Mouse (Mus musculus) ES-E14 (cell line): ENCODE data around the gene Aanat. TPM values are rescaled to one million over a fixed set of nuclear protein-coding genes. Genes with fewer than 3 reads are reported as not detected.

Experiments used
- DNase-seq: peaks from one replicate; pipeline ENCODE4 v3.0.0-alpha.2; 2013; ENCODE audit warnings: low read depth, low spot score
- H3K27ac ChIP-seq: 2 replicates; pipeline ENCODE4 v1.5.1; 2012; ENCODE audit warnings: low read depth, mild to moderate bottlenecking, low read length, moderate library complexity, mixed read lengths; ENCODE audit not compliant: poor library complexity, insufficient read depth, severe bottlenecking
- H3K36me3 ChIP-seq: 2 replicates; pipeline ENCODE4 v1.6.1; 2012; ENCODE audit warnings: mild to moderate bottlenecking, low read length, moderate library complexity, mixed read lengths; ENCODE audit not compliant: control insufficient read depth, poor library complexity, insufficient read depth, severe bottlenecking
- H3K4me1 ChIP-seq, 2 experiments: fragments of 150-350 bp in 1 of 2; sonication (generic) in 1 of 2; 2 replicates each; pipeline ENCODE4 v1.6.1; 2012; ENCODE audit warnings: low read length in 2 of 2, mild to moderate bottlenecking in 1 of 2, mixed read lengths in 1 of 2; ENCODE audit not compliant: control insufficient read depth in 2 of 2, insufficient read depth in 2 of 2, poor library complexity in 1 of 2
- H3K4me3 ChIP-seq, 2 experiments: fragments of 150-350 bp in 1 of 2; sonication (generic) in 1 of 2; 2 replicates each; pipeline ENCODE4 v1.5.1; 2012; ENCODE audit warnings: low read length in 2 of 2, low read depth in 1 of 2, mild to moderate bottlenecking in 1 of 2, mixed read lengths in 1 of 2; ENCODE audit not compliant: insufficient read depth in 1 of 2, poor library complexity in 1 of 2, severe bottlenecking in 1 of 2
- H3K9ac ChIP-seq: 2 replicates; pipeline ENCODE4 v1.6.1; 2012; ENCODE audit warnings: low read depth, mild to moderate bottlenecking, low read length, mixed read lengths; ENCODE audit not compliant: poor library complexity, insufficient read depth, severe bottlenecking
- H3K9me3 ChIP-seq: fragments of 150-350 bp; sonication (generic); 2 replicates; pipeline ENCODE4 v1.6.1; 2012; ENCODE audit warnings: low read depth, mild to moderate bottlenecking, low read length; ENCODE audit not compliant: control insufficient read depth, insufficient read depth
- CHD2 ChIP-seq: IDR thresholded peaks from 2 replicates; pipeline ENCODE4 v1.6.1; 2014; ENCODE audit warnings: mild to moderate bottlenecking, low read depth, low read length, inconsistent platforms
- HCFC1 ChIP-seq: IDR thresholded peaks from 2 replicates; pipeline ENCODE4 v1.6.1; 2012; ENCODE audit warnings: low read length, inconsistent platforms, borderline replicate concordance; ENCODE audit not compliant: insufficient read depth
- MAFK ChIP-seq: IDR thresholded peaks from 2 replicates; pipeline ENCODE4 v1.6.1; 2014; ENCODE audit warnings: mild to moderate bottlenecking, low read depth, low read length, inconsistent platforms; ENCODE audit not compliant: insufficient read depth
- ZC3H11A ChIP-seq: IDR thresholded peaks from 2 replicates; pipeline ENCODE4 v1.6.1; 2012; ENCODE audit warnings: low read depth, mild to moderate bottlenecking, inconsistent platforms, low read length, borderline replicate concordance
- ZNF384 ChIP-seq: IDR thresholded peaks from 2 replicates; pipeline ENCODE4 v1.6.1; 2012; ENCODE audit warnings: low read depth, low read length, inconsistent platforms
- in situ Hi-C, 2 experiments: fragments of 600-800 bp; cut with MboI; formaldehyde crosslinking; loops; one replicate each; pipeline ENCODE4 v1.15.1; 2025; ENCODE audit warnings: low sequenced_read_pairs in 2 of 2, inconsistent platforms in 1 of 2; ENCODE audit not compliant: unreplicated experiment in 2 of 2
- total RNA-seq: library from RNA; depleted of rRNA; stranded (reverse); fragments of 300-350 nt; gene quantifications from 2 replicates; pipeline ENCODE4 v1.2.3, GENCODE M21; 2012

The Aanat gene
- total RNA-seq, 1 experiment: 0.94 TPM

GRCm38 (mm10) chr11:116611883-116612282, 25.7 kb downstream of the Aanat start:
- H3K4me1 ChIP-seq: peaks cover 2 to 26% of the 10 kb centered on the region in 2 experiments; a peak in 2 of 4 replicates
- no peaks in the 10 kb centered on the region for H3K9me3 ChIP-seq
- no peak overlapping the region for H3K27ac ChIP-seq
- in situ Hi-C loops: no loop called here
- H3K36me3 ChIP-seq: peaks cover 11% of the 10 kb centered on the region; the same call in 1 of the 2 replicates
- no peak overlapping the region for H3K4me3 ChIP-seq
- no peak for DNase-seq
- H3K9ac ChIP-seq: no peak overlapping the region
- no peak for TF ChIP-seq ZC3H11A
- TF ChIP-seq CHD2: no peak
- no peak for TF ChIP-seq HCFC1
- TF ChIP-seq ZNF384: no peak
- no peak for TF ChIP-seq MAFK

GRCm38 (mm10) chr11:116612554-116612953, 26.3 kb downstream of the Aanat start:
- Histone ChIP-seq H3K4me3 (no peak overlapping the region), H3K36me3 (peaks cover 7% of the 10 kb centered on the region; the same call in 1 of the 2 replicates), H3K27ac (no peak overlapping the region), H3K4me1 (peaks cover 2 to 26% of the 10 kb centered on the region in 2 experiments; a peak in 2 of 4 replicates), H3K9me3 (no peaks in the 10 kb centered on the region), H3K9ac (no peak overlapping the region)
- TF ChIP-seq HCFC1 (no peak), MAFK (no peak), CHD2 (no peak), ZC3H11A (no peak), ZNF384 (no peak)
- DNase-seq: no peak
- in situ Hi-C loops: no loop called here

- Histone ChIP-seq H3K4me1 (peaks cover 3 to 26% of the 10 kb centered on the region in 2 experiments; a peak in 3 of 4 replicates), H3K36me3 (peaks cover 7% of the 10 kb centered on the region; the same call in 1 of the 2 replicates), H3K9me3 (no peaks in the 10 kb centered on the region), H3K27ac (no peak overlapping the region), H3K9ac (no peak overlapping the region), H3K4me3 (no peak overlapping the region)
- no peak for DNase-seq
- in situ Hi-C loops: no loop called here
- TF ChIP-seq ZNF384 (no peak), HCFC1 (no peak), CHD2 (no peak), ZC3H11A (no peak), MAFK (no peak)
These were observed 27.0 kb downstream of the Aanat start for GRCm38 (mm10) chr11:116613234-116613633.

GRCm38 (mm10) chr11:116615735-116616437, 29.7 kb downstream of the Aanat start:
- Histone ChIP-seq H3K27ac (peak overlapping the region; percentile 20; the same call in 1 of the 2 replicates), H3K4me3 (peak overlapping the region; percentile 16 to 39; a peak in 1 of 4 replicates), H3K9ac (peak overlapping the region; percentile 51; the same call in 1 of the 2 replicates), H3K36me3 (peaks cover 2% of the 10 kb centered on the region; the same call in 1 of the 2 replicates), H3K4me1 (peaks cover 4 to 38% of the 10 kb centered on the region in 2 experiments; a peak in 3 of 4 replicates), H3K9me3 (no peaks in the 10 kb centered on the region)
- peak; percentile 47; the same call in 1 of the 2 replicates for TF ChIP-seq ZNF384
- TF ChIP-seq MAFK: no peak
- DNase-seq: no peak
- in situ Hi-C loops: no loop called here
